10 mouse cellular contexts compared by ENCODE assay signal in the genomic region with DNA sequence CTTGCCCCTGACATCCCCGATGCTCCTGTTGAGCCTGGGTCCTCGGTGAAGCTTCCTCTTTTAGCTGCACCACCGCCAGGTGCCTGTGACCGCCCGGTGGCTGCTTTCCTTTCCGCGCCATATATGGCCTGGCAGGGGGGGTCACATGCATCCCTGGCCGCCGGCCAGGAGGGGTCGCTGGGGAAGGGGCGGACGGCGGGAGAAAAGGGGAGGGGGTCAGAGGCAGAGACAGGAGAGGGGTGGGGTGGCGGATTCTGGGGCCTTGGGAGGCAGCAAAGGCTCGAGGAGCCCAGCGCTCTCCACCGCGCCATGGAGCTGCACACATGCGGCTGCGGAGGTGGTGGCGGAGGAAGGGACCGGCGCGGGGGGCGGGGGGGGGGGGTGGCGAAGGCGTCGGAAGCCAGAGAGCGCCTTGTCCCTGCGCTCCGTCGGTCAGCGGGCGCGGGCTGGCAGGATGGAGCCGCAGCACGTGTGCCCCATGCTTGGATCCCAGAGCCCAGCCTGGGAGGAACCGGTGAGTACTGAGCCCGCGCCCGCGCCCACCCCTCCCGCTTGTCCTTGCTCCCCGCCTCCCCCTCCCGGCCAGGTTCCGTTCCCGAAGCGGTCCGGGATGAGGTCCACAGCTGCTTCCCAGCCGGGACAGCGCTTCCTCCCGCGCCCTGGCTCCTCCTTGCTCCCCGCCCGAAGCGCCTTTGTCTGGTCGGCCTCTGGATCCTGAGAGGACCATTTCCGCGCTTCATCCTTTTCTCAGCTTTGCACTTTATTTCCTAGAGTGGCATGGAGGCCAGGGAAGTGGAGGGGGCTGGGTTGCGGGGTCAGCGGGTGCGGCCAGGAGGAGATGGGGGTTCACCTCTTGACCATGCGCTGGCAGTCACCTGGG. TPM values are rescaled to one million over a fixed set of nuclear protein-coding genes. Genes with fewer than 3 reads are reported as not detected.
DNase-seq lines count a peak whose midpoint lies in the region; ATAC-seq and TF ChIP-seq lines count a peak whose summit lies in the region.
"Not testable (repeated sequence)": the region's sequence is repeated elsewhere in the genome, so short reads cannot be mapped to it uniquely, and the experiment has no call there.
"Had no signal": no experiment of that assay in that cellular context is flagged by ENCODE, and none has a peak within 500 bp of the region (broad histone marks: within the 10 kb centered on the region; RNA-seq: fewer than 3 reads in every experiment).

Gene Gm8281, plus strand, starts transcription at position 430 of the 880 bp plus-strand sequence.

- H3K9me3 ChIP-seq in embryonic facial prominence, embryonic 11.5 days (replicated peaks; ENCODE audit: control insufficient read depth, low read length); limb, embryonic 14.5 days (ENCODE audit: control insufficient read depth, low read length); midbrain, embryonic 12.5 days: not testable (repeated sequence)

- H3K36me3 ChIP-seq in embryonic facial prominence, embryonic 11.5 days (replicated peaks; ENCODE audit: control insufficient read depth, insufficient read depth, low read depth, low read length); kidney, adult 2 months (ENCODE audit: control insufficient read depth, insufficient read depth, low read length); limb, embryonic 14.5 days (ENCODE audit: control insufficient read depth, insufficient read depth, low read length); midbrain, embryonic 12.5 days: not testable (repeated sequence)

- ATAC-seq in embryonic facial prominence, embryonic 11.5 days (replicated peaks; ENCODE audit: insufficient number of reproducible peaks, low FRiP score, low TSS enrichment, low read depth); limb, embryonic 14.5 days (ENCODE audit: low FRiP score, low read depth); midbrain, embryonic 12.5 days (ENCODE audit: low FRiP score, low read depth): not testable (repeated sequence)

- not testable (repeated sequence) for H3K27me3 ChIP-seq in embryonic facial prominence, embryonic 11.5 days (ENCODE audit: control insufficient read depth, insufficient read depth, low read length); kidney, adult 2 months (replicated peaks; ENCODE audit: control insufficient read depth, insufficient read depth, low read length); limb, embryonic 14.5 days (ENCODE audit: control insufficient read depth, insufficient read depth, low read length); midbrain, embryonic 12.5 days

- not testable (repeated sequence) for TF ChIP-seq POLR2A in kidney, adult 2 months (IDR thresholded peaks at IDR 0.05; ENCODE audit: low read depth, low read length); limb, embryonic 14.5 days (IDR thresholded peaks at IDR 0.05; ENCODE audit: borderline replicate concordance, extremely low read depth, insufficient read depth, insufficient read length)

- H3K4me1 ChIP-seq in embryonic facial prominence, embryonic 11.5 days (ENCODE audit: control insufficient read depth, insufficient read depth, low read length); kidney, adult 2 months (ENCODE audit: control insufficient read depth, insufficient read depth, low read length); limb, embryonic 14.5 days (ENCODE audit: control insufficient read depth, insufficient read depth, low read length); midbrain, embryonic 12.5 days: not testable (repeated sequence)

- 2% methylated on average over 19 of the region's 63 CpGs for WGBS in embryonic facial prominence, embryonic 11.5 days
- 2% methylated on average over 31 of the region's 63 CpGs for WGBS in kidney, adult 2 months
- 6% methylated on average over 18 of the region's 63 CpGs for WGBS in limb, embryonic 14.5 days
- WGBS in midbrain, embryonic 12.5 days: 7% methylated on average over 21 of the region's 63 CpGs

- not testable (repeated sequence) for H3K27ac ChIP-seq in embryonic facial prominence, embryonic 11.5 days (replicated peaks; ENCODE audit: low read depth, low read length); kidney, adult 2 months (ENCODE audit: insufficient read depth, low read depth, low read length); limb, embryonic 14.5 days (replicated peaks; ENCODE audit: low read depth, low read length); midbrain, embryonic 12.5 days (replicated peaks)

- not testable (repeated sequence) for TF ChIP-seq CTCF in kidney, adult 2 months (conservative IDR thresholded peaks at IDR 0.05; ENCODE audit: insufficient read depth, insufficient read length, low read depth, low read length)

- DNase-seq in MN1 (ENCODE audit: low spot score): peak; percentile 5
- peak; percentile 29 for DNase-seq in embryonic facial prominence, embryonic 11.5 days (ENCODE audit: low spot score)
- peak; percentile 4 for DNase-seq in gastrocnemius, postnatal 25 days
- DNase-seq in heart, postnatal 14 days: peak; percentile 1 to 2
- peak; percentile 0 for DNase-seq in kidney, adult 2 months
- DNase-seq in limb, embryonic 14.5 days (ENCODE audit: low spot score): peak; percentile 1
- DNase-seq in right cerebral cortex, postnatal 10 days (ENCODE audit: low spot score in 2 of 2): peak; percentile 15 to 17

- H3K9ac ChIP-seq in embryonic facial prominence, embryonic 11.5 days (replicated peaks; ENCODE audit: low read length): peak within 1 kb of the TSS; percentile 57
- H3K9ac ChIP-seq in limb, embryonic 14.5 days (ENCODE audit: low read depth, low read length, severe bottlenecking): peak within 1 kb of the TSS; percentile 49; the same call in 1 of the 2 replicates
- peak within 1 kb of the TSS; percentile 62 for H3K9ac ChIP-seq in midbrain, embryonic 12.5 days (replicated peaks)

- peak within 1 kb of the TSS; percentile 42 for H3K4me3 ChIP-seq in embryonic facial prominence, embryonic 11.5 days (ENCODE audit: low read depth, low read length)
- not testable (repeated sequence) for H3K4me3 ChIP-seq in kidney, adult 2 months (ENCODE audit: insufficient read depth, low read depth, low read length)
- peak within 1 kb of the TSS; percentile 33 for H3K4me3 ChIP-seq in limb, embryonic 14.5 days (replicated peaks; ENCODE audit: low read length)
- peak within 1 kb of the TSS; percentile 52 for H3K4me3 ChIP-seq in midbrain, embryonic 12.5 days

- H3K4me2 ChIP-seq in embryonic facial prominence, embryonic 11.5 days (ENCODE audit: low read depth, low read length): peak within 1 kb of the TSS; percentile 48
- H3K4me2 ChIP-seq in limb, embryonic 14.5 days (replicated peaks; ENCODE audit: low read depth, low read length, severe bottlenecking): peak within 1 kb of the TSS; percentile 59
- H3K4me2 ChIP-seq in midbrain, embryonic 12.5 days (replicated peaks): peak within 1 kb of the TSS; percentile 57

- intact Hi-C loops in heart, postnatal 14 days (cut with DNase I): not testable (repeated sequence)

RNA-seq across cellular contexts. Expression of gene Gm8281, which starts in this region (rescaled TPM):
- polyA plus RNA-seq in embryonic facial prominence, embryonic 11.5 days (2014; fragmentation: Nextera tagmentation; extraction: Ambion mirVana): 2.0 and 2.2 TPM in 2 replicates
- under 1 TPM in 1 of 2 experiments, not detected in 1; 0.20 TPM for total RNA-seq in gastrocnemius, postnatal 25 days (2021)
- not detected for total RNA-seq in heart, postnatal 14 days (2021)
- polyA plus RNA-seq in kidney, adult 2 months (2012; rRNA removed): not detected in 2 replicates
- polyA plus RNA-seq in limb, embryonic 14.5 days (2012; rRNA removed): 1.1 and 2.1 TPM in 2 replicates
- polyA plus RNA-seq in limb, embryonic 14.5 days (2014; fragmentation: Nextera tagmentation; extraction: Ambion mirVana): 0.32 and 0.43 TPM in 2 replicates
- polyA plus RNA-seq in midbrain, embryonic 12.5 days (2016; fragmentation: Nextera tagmentation; extraction: Ambion mirVana): 3.0 and 3.5 TPM in 2 replicates
- total RNA-seq: gastrocnemius, adult 18-20 months had no signal
- polyA plus RNA-seq: thymus, adult 2 months had no signal

Comparison
In these comparisons a context has a peak if more than half of its experiments do, and no peak if none do; other contexts are left out.
1. Peak in DNase-seq in gastrocnemius, postnatal 25 days; RNA of the gene not detected or under 1 TPM.
2. Peak in DNase-seq in heart, postnatal 14 days; RNA of the gene not detected or under 1 TPM.
3. Peak in DNase-seq in kidney, adult 2 months; RNA of the gene not detected or under 1 TPM.